13 mouse cellular contexts compared by ENCODE assay signal in genomic region chr6:40890973-40891372, GRCm38 (mm10). TPM values are rescaled to one million over a fixed set of nuclear protein-coding genes. Genes with fewer than 3 reads are reported as not detected.
A peak's percentile ranks its signal among the peaks of the same experiment; 100 is the strongest.
DNase-seq lines count a peak whose midpoint lies in the region; ATAC-seq lines count a peak whose summit lies in the region.
"Had no signal": no experiment of that assay in that cellular context is flagged by ENCODE, and none has a peak within 500 bp of the region (broad histone marks: within the 10 kb centered on the region; RNA-seq: fewer than 3 reads in every experiment).

No protein-coding gene starts in this region.

- H3K4me1 ChIP-seq in liver, embryonic 11.5 days (replicated peaks; ENCODE audit: control insufficient read depth, insufficient read depth, low read length), result no peaks in the 10 kb centered on the region
- H3K4me1 ChIP-seq: heart, embryonic 13.5 days; limb, embryonic 15.5 days had no signal

- intact Hi-C loops in heart, postnatal 25 days (cut with DNase I), result no loop called here

- no peak overlapping the region for H3K27ac ChIP-seq in liver, embryonic 11.5 days (ENCODE audit: low read depth, low read length)
- H3K27ac ChIP-seq: heart, embryonic 13.5 days; left cerebral cortex, adult 2 months; limb, embryonic 15.5 days had no signal

- no peaks in the 10 kb centered on the region for H3K36me3 ChIP-seq in liver, embryonic 11.5 days (ENCODE audit: control insufficient read depth, insufficient read depth, low read length)
- H3K36me3 ChIP-seq: heart, embryonic 13.5 days; limb, embryonic 15.5 days had no signal

- no peak overlapping the region for H3K9ac ChIP-seq in liver, embryonic 11.5 days (ENCODE audit: low read depth, low read length)
- H3K9ac ChIP-seq: heart, embryonic 13.5 days; limb, embryonic 15.5 days had no signal

- H3K9me3 ChIP-seq in liver, embryonic 11.5 days (ENCODE audit: control insufficient read depth, low read length), result no peaks in the 10 kb centered on the region
- H3K9me3 ChIP-seq: heart, embryonic 13.5 days; limb, embryonic 15.5 days had no signal

- ATAC-seq in liver, embryonic 11.5 days (replicated peaks; ENCODE audit: low FRiP score), result peak; percentile 55
- ATAC-seq: midbrain, embryonic 16.5 days had no signal

- DNase-seq in 416B (ENCODE audit: low read depth) (peak; percentile 100), MEL-GATA-1-ER (ENCODE audit: extremely low read depth, low read depth) (peak; percentile 19)
- no peak for DNase-seq in liver, embryonic 11.5 days (ENCODE audit: low spot score)
- peak; percentile 72 for DNase-seq in naive thymus-derived CD4-positive, alpha-beta T cell, adult 2 months (ENCODE audit: low read depth)
- DNase-seq in layer of hippocampus, postnatal 36 days, result no peak
- DNase-seq in ovary, postnatal 36 days (ENCODE audit: low spot score), result no peak
- no peak for DNase-seq in heart, postnatal 25 days (ENCODE audit: low spot score)
- DNase-seq in heart, adult 9 months (ENCODE audit: low spot score in 2 of 2), result no peak
- DNase-seq: kidney, postnatal 10 days had no signal

- no peak overlapping the region for H3K4me3 ChIP-seq in liver, embryonic 11.5 days (ENCODE audit: low read depth, low read length)
- H3K4me3 ChIP-seq: heart, embryonic 13.5 days; left cerebral cortex, adult 2 months; limb, embryonic 15.5 days had no signal

- H3K27me3 ChIP-seq in liver, embryonic 11.5 days (replicated peaks; ENCODE audit: control insufficient read depth, insufficient read depth, low read length), result no peaks in the 10 kb centered on the region
- H3K27me3 ChIP-seq: heart, embryonic 13.5 days; limb, embryonic 15.5 days had no signal

- H3K4me2 ChIP-seq in liver, embryonic 11.5 days, result no peak overlapping the region
- H3K4me2 ChIP-seq: heart, embryonic 13.5 days; limb, embryonic 15.5 days had no signal

- WGBS in liver, embryonic 11.5 days, result 28% methylated on average over 1 of the region's 1 CpGs

RNA-seq across cellular contexts. Expression of gene Moxd2, which starts 3.7 kb away (rescaled TPM):
- polyA plus RNA-seq in liver, embryonic 11.5 days (2014; fragmentation: Nextera tagmentation; extraction: Ambion mirVana), result not detected in 2 replicates
- total RNA-seq in layer of hippocampus, postnatal 36 days (2021), result not detected
- total RNA-seq in heart, postnatal 25 days (2021), result not detected
- total RNA-seq: left cerebral cortex, adult 2 months had no signal
- polyA plus RNA-seq: heart, embryonic 13.5 days; limb, embryonic 15.5 days; midbrain, embryonic 16.5 days had no signal

RNA-seq across cellular contexts. Expression of gene Prss58, which starts 9.2 kb away (rescaled TPM):
- polyA plus RNA-seq in liver, embryonic 11.5 days (2014; fragmentation: Nextera tagmentation; extraction: Ambion mirVana), result not detected in 2 replicates
- total RNA-seq in layer of hippocampus, postnatal 36 days (2021), result not detected
- not detected for total RNA-seq in heart, postnatal 25 days (2021)
- total RNA-seq: left cerebral cortex, adult 2 months had no signal
- polyA plus RNA-seq: heart, embryonic 13.5 days; limb, embryonic 15.5 days; midbrain, embryonic 16.5 days had no signal

RNA-seq across cellular contexts. Expression of gene 1700074P13Rik, which starts 49.4 kb away (rescaled TPM):
- not detected in 2 replicates for polyA plus RNA-seq in liver, embryonic 11.5 days (2014; fragmentation: Nextera tagmentation; extraction: Ambion mirVana)
- total RNA-seq in layer of hippocampus, postnatal 36 days (2021), result not detected
- not detected for total RNA-seq in heart, postnatal 25 days (2021)
- total RNA-seq: left cerebral cortex, adult 2 months had no signal
- polyA plus RNA-seq: heart, embryonic 13.5 days; limb, embryonic 15.5 days; midbrain, embryonic 16.5 days had no signal

Comparison
In these comparisons a context has a peak if more than half of its experiments do, and no peak if none do; other contexts are left out.
1. DNase-seq: peak in 416B (single experiment), MEL-GATA-1-ER (single experiment) and naive thymus-derived CD4-positive, alpha-beta T cell, adult 2 months (single experiment); none in liver, embryonic 11.5 days (single experiment), layer of hippocampus, postnatal 36 days (0 of 2), ovary, postnatal 36 days (single experiment), heart, postnatal 25 days (single experiment) and heart, adult 9 months (0 of 2).